Mouse (Mus musculus): Measurements from ENCODE around the gene Tbc1d10a.

Tbc1d10a gene

GRCm38 (mm10) chr11:4186486-4187317 lies at the start of gene Tbc1d10a:
Gene Tbc1d10a (plus strand): TSS chr11:4186789.
- DNase-seq (ENCODE audit: low spot score in 2 of 2) = peak; percentile 98

DNA sequence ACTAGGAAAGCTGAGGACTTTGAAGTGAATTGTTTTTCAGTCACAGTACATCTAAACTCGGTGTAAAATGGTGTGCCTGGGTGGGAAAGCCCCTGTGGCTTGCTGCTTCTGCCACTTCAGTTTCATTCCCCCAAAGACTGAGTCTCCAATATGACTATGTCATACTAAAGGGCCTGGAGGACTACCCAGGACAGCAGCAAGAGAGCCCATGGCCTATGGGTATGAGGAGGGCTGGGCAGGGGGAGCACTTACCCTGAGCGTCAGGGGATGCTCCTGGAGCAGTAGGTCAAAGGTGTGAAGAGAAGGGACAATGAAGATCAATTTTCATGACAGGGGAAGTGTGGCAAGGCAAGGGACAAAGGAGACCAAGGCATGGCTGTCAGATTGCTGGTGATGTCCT lies 47.6 kb upstream of the Tbc1d10a start:
- DNase-seq (ENCODE audit: low spot score in 2 of 2) = no peak

DNA sequence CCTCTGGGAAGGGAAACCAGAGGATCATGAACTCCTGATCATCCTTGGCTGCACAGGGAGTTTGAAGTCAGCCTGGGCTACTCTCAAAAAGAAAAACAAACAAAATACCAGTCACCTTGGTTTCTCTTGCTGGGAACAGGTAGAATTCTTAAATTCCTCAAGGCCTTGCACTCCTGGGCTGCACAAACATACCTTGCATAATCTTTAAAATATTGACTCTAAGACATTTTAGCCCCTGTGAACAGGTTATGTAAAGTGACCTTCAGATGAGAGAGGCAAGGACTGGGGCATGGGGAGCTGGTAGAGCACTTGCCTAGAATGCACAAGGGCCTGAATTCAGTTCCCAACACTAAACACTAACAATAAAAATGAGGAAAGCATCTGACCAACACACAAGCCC lies 45.1 kb upstream of the Tbc1d10a start:
- DNase-seq (ENCODE audit: low spot score in 2 of 2) = no peak

DNA sequence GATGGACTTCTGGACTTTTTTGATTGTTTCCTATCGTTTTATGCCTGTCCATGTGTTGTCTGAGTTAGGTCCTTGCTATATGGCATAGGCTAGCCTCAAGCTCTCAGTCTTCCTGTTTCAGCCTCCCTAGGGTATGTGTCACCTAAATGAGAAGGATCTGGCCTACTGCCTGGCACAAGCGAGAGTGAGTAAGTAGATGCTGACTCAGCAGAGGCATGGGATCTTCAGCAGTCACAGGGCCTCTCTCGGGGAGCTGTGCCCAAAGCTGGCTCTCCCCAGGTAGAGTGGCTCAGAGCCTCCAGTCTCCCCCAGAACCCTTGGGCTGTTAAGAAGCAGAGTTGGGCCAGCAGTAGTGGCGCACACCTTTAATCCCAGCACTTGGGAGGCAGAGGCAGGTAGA lies 44.2 kb upstream of the Tbc1d10a start:
- no peak for DNase-seq (ENCODE audit: low spot score in 2 of 2)

- no peak for DNase-seq (ENCODE audit: low spot score in 2 of 2)
These were observed 43.1 kb upstream of the Tbc1d10a start for GRCm38 (mm10) chr11:4143281-4144062.

DNA sequence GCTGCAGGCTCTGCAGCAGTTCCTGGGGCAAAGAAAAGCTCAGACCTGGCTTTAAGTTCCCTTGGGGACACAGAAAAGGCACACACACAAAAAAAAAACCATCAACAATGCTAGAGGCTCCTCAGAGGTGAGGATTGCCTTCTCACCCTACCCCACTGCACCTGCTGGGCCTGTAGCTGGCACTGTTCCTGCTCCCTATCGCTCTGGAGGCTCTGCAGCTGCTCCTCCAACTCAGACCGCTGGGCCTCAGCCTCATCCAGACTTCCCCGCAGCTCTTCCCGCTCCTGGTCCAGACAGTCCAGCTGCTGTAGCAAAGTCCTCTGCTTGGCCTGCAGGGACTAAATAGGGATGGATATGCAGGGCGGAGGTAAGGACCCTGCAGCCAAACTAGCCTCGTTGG lies 40.2 kb upstream of the Tbc1d10a start:
- DNase-seq (ENCODE audit: low spot score in 2 of 2) = no peak

- no peak for DNase-seq (ENCODE audit: low spot score in 2 of 2)
These were observed 39.5 kb upstream of the Tbc1d10a start for GRCm38 (mm10) chr11:4147098-4147497.

GRCm38 (mm10) chr11:4148120-4148519 lies 38.5 kb upstream of the Tbc1d10a start:
- no peak for DNase-seq (ENCODE audit: low spot score in 2 of 2)

GRCm38 (mm10) chr11:4148536-4149156 lies 37.9 kb upstream of the Tbc1d10a start:
- DNase-seq (ENCODE audit: low spot score in 2 of 2) = no peak

DNA sequence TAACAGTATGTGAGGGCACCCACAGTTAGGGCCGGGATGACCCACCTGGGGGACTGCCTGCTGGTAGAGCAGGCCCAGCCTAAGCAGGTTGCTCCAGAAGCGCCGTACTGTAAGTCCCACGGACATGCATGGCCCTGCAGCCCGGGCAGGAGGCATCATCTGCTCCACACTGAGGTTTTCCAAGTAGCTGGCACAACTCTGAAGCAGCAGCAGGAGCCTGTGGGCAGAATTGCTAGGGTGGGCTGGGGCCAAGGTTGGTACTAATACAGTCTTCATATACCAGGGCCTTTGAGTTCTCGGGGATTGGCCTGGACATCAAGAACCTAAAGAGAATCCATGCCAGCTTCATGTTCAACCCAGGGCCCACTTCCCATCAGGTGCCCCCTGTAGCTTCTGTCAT lies 36.7 kb upstream of the Tbc1d10a start:
- no peak for DNase-seq (ENCODE audit: low spot score in 2 of 2)

DNA sequence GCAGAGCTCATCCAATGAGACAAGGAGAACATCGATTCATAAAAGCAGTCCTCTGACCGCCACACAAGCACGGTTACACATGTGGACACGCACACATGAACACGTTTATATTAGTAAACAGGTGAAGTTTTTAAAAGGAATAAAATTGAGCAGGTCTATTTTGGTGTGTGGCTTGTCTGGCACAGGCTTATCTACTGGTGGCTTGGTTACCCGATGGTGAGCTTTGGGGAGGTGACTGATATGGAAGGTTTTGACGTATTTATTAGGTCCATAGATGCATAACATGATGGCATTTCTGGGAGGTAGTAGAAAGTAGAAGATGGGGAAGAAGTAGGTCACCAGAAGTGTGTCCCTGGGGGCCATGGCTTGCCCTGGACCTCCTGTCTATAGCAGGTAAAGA lies 32.9 kb upstream of the Tbc1d10a start:
- DNase-seq (ENCODE audit: low spot score in 2 of 2) = no peak

DNA sequence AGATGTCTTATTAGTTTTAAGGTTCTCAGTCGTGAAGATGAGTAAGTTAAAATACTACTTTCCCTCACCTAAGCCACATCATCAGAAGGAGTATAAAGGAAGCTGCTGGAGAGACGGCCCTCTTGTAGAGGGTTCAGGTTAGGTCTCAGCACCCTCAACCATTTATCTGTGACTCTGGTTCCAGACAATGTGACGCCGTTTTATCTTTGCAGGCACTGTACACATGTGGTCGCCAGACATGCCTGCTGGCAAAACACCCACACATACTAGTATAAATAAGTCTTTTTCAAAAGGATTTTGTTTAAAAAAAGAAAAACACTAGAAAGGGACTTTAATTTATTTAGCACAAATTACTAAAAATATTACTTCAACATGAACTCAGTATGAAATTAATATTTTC lies 30.9 kb upstream of the Tbc1d10a start:
- DNase-seq (ENCODE audit: low spot score in 2 of 2) = no peak

- no peak for DNase-seq (ENCODE audit: low spot score in 2 of 2)
These were observed 27.9 kb upstream of the Tbc1d10a start for GRCm38 (mm10) chr11:4158676-4159075.

DNA sequence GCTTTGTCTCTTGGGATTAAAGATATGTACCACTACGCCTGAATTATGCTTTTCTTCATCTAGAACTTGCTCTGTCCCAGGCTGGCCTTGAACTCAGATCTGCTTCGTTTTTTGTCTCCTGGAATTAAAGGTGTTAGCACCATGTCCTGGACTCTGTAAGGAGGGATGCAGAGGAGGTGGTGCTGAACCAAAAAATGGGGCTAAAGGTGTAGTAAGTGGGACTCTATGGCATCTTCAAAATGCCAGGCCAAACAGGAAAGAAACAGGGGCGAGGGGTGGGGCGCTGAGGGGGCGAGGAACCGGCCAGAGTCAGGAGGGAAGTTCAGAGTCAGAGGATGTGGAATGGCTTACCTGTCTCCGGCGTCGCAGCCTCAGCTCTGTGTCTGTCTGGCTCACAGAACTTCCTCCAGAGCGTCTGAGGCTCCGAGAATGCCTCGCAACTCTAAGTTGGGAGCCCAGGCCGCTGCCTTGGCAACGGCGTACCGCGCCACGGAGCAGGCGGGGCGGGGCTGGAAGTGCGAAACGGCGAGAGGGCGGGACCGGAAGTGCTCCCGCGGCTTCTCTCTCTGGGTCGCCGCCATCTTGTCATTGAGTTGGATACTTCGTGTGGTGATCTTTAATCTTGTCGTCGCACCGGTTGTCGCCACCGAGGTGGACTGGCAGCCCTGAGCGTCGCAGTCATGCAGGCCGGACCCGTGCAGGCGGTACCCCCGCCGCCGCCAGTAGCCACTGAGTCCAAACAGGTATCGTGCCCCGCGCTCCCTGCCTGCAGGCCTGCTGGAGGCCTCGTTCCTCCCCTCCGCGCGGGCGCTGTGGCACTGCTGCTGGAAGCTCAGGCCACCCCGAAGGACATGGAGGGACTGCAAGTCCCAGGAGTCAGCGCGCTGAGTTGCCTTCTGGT lies 26.5 kb upstream of the Tbc1d10a start, which contains the start of the genes Ccdc157 and Sf3a1:
Gene Ccdc157 (minus strand): TSS at position 486 of the 901 bp plus-strand sequence.
Gene Sf3a1 (plus strand): TSS at position 543 of the 901 bp plus-strand sequence.
- DNase-seq (ENCODE audit: low spot score in 2 of 2) = peak; percentile 88 to 92

DNA sequence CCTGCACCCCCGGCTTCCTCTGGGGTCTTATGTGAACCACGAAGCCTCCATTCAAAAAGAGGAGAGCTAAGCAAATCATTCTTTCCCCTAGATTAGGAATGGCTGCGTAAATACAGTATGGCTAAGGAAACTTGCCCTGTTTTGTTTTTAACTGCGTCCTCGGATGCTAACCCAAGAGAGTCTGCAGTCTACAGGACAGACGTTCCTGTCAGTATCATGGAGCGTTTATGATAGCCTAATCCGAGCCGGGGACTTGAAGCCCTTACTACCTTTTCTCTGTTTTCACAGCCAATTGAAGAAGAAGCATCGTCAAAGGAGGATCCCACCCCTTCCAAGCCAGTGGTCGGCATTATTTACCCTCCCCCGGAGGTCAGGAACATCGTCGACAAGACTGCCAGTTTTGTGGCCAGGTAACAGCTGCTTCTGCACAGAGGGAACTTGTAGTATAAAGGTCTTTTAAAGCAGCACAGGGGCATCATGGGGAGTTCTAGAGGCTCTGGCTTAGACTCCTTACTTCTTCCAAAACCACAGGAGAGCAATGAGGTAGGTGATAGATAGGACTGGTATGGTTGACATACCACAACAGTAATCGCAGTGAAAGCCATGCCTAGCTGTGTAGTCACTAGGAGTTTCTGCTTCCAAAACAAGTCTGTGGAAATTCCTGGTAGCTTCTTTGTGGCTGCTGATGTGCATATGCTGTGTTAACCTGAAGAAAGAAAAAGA lies 25.7 kb upstream of the Tbc1d10a start:
- DNase-seq (ENCODE audit: low spot score in 2 of 2) = no peak

- DNase-seq (ENCODE audit: low spot score in 2 of 2) = no peak
These were observed 21.9 kb upstream of the Tbc1d10a start for GRCm38 (mm10) chr11:4164701-4165100.

GRCm38 (mm10) chr11:4166467-4167090 lies 20.0 kb upstream of the Tbc1d10a start:
- no peak for DNase-seq (ENCODE audit: low spot score in 2 of 2)

GRCm38 (mm10) chr11:4174586-4174985 lies 12.0 kb upstream of the Tbc1d10a start:
- DNase-seq (ENCODE audit: low spot score in 2 of 2) = no peak

DNA sequence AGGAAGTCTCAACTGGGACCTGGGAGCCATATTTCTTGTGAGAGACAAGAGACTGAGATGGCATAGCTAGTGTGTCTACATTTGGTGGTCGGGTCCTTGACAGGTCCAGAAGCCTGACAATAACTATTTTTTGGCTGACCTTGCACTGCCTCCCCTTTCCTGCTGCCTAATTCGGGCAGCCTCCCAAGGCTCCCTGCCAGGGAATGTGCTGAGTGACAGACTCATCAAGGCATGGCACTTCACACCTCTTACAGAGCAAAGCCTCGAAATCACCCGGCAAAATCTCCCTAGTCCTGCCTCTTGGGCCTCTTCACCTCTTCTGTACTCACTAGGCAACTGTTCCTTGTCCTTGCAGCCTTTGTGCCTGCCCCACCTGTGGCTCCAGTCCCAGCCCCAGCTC lies 8.9 kb upstream of the Tbc1d10a start:
- no peak for DNase-seq (ENCODE audit: low spot score in 2 of 2)

DNA sequence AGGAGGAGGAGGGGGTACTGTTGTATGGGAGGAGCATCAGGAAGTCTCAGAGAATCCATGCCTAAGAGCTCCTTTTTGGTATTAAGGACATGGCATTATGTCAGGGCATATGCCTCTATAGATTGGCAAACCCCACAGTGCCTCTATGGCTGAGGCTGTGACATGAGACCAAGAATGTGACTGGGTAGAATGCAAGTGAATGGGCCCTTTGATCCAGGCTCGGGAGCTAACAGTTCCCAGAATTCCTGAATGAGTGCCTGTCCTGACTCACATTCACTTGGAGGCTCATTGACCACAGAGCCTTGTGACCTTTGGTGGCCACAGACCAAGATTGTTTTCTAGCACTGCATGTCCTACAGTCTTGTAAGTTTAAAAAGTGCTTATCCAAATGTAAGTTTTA lies 4.5 kb upstream of the Tbc1d10a start:
- no peak for DNase-seq (ENCODE audit: low spot score in 2 of 2)

Measured in urinary bladder, postnatal 4 days (tissue).